Comparison of ENCODE assay signal across 8 mouse cellular contexts in the genomic region with DNA sequence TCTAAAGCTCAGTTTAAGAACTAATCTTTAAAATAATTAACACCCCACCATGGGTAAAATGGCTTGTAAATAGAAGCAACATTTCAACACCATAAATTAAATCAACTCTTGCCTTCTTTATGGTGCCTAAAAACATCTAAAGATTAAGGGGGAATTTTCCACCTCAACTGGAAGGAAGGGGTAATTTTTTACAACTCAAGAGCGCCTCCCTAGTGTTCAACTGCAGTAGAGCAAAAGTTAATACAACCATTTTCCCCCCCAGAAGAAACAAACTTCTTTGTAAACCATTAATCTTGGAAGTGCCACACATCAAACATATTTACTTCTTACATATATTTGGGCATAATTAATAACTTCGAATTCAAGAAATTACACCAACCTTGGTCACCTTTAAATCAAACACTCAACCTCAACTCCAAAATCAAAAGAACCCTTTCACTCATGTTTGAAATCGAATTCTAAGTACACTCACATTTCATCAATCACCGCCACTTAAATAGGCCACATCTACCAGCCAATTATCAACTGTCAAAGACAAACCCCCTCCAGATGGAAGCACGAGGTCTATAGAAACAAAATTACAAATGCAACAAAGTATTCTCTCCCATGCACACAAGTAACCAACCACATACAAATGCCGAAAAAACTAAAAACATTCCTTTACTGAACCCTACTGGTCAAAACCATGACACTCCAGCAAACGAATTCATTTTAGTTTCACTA. TPM values are rescaled to one million over a fixed set of nuclear protein-coding genes. Genes with fewer than 3 reads are reported as not detected.
DNase-seq lines count a peak whose midpoint lies in the region; ATAC-seq and TF ChIP-seq lines count a peak whose summit lies in the region.

No protein-coding gene starts in this region.

- no peak overlapping the region for H3K9ac ChIP-seq in lung, embryonic 14.5 days
- H3K9ac ChIP-seq in limb, embryonic 13.5 days = no peak overlapping the region
- no peak overlapping the region for H3K9ac ChIP-seq in neural tube, embryonic 15.5 days (replicated peaks)

- H3K4me2 ChIP-seq in lung, embryonic 14.5 days = peak overlapping the region; percentile 53
- H3K4me2 ChIP-seq in limb, embryonic 13.5 days (replicated peaks) = peak overlapping the region; percentile 61
- peak overlapping the region; percentile 61 for H3K4me2 ChIP-seq in neural tube, embryonic 15.5 days

- no peaks in the 10 kb centered on the region for H3K27me3 ChIP-seq in lung, embryonic 14.5 days (ENCODE audit: insufficient read depth, low read length)
- H3K27me3 ChIP-seq in limb, embryonic 13.5 days = no peaks in the 10 kb centered on the region
- no peaks in the 10 kb centered on the region for H3K27me3 ChIP-seq in neural tube, embryonic 15.5 days (replicated peaks)

- peaks cover 5% of the 10 kb centered on the region; the same call in 1 of the 2 replicates for H3K4me1 ChIP-seq in lung, embryonic 14.5 days (ENCODE audit: insufficient read depth)
- peaks cover 17% of the 10 kb centered on the region for H3K4me1 ChIP-seq in limb, embryonic 13.5 days
- H3K4me1 ChIP-seq in neural tube, embryonic 15.5 days = peaks cover 13% of the 10 kb centered on the region

- WGBS in lung, embryonic 14.5 days = 65% methylated on average over 7 of the region's 7 CpGs
- 75% methylated on average over 7 of the region's 7 CpGs for WGBS in limb, embryonic 13.5 days
- WGBS in neural tube, embryonic 15.5 days = 72% methylated on average over 7 of the region's 7 CpGs

- H3K36me3 ChIP-seq in lung, embryonic 14.5 days (ENCODE audit: insufficient read depth) = peaks cover 40% of the 10 kb centered on the region
- peaks cover 18% of the 10 kb centered on the region for H3K36me3 ChIP-seq in limb, embryonic 13.5 days
- H3K36me3 ChIP-seq in neural tube, embryonic 15.5 days = 0 out of 2 replicates have a peak, but pooled peaks cover 3% of the 10 kb centered on the region

- no peak for ATAC-seq in cerebellum, adult (ENCODE audit: insufficient number of reproducible peaks, low FRiP score, low TSS enrichment)
- no peak for ATAC-seq in lung, embryonic 14.5 days (ENCODE audit: insufficient read depth)
- no peak for ATAC-seq in limb, embryonic 13.5 days (ENCODE audit: low FRiP score, low read depth)
- ATAC-seq in neural tube, embryonic 15.5 days (ENCODE audit: low FRiP score) = no peak

- peak; percentile 47 for TF ChIP-seq CTCF in lung, embryonic 14.5 days (IDR thresholded peaks at IDR 0.05; ENCODE audit: low read depth)

- peak overlapping the region; percentile 57 for H3K4me3 ChIP-seq in lung, embryonic 14.5 days (ENCODE audit: low read depth, low read length)
- H3K4me3 ChIP-seq in limb, embryonic 13.5 days = peak overlapping the region; percentile 74; the same call in 1 of the 2 replicates
- H3K4me3 ChIP-seq in neural tube, embryonic 15.5 days (replicated peaks) = 0 out of 2 replicates have a peak overlapping the region, but pooled peaks have one; percentile 55

- no peaks in the 10 kb centered on the region for H3K9me3 ChIP-seq in lung, embryonic 14.5 days (ENCODE audit: low read depth, low read length)
- no peaks in the 10 kb centered on the region for H3K9me3 ChIP-seq in limb, embryonic 13.5 days
- H3K9me3 ChIP-seq in neural tube, embryonic 15.5 days (replicated peaks) = no peaks in the 10 kb centered on the region

- H3K27ac ChIP-seq in lung, embryonic 14.5 days (ENCODE audit: low read depth) = peak overlapping the region; percentile 100
- H3K27ac ChIP-seq in limb, embryonic 13.5 days = peak overlapping the region; percentile 58; the same call in 1 of the 2 replicates
- H3K27ac ChIP-seq in neural tube, embryonic 15.5 days (replicated peaks) = no peak overlapping the region

- DNase-seq in cerebellum, adult 8-10 months = peak; percentile 8
- peak; percentile 11 for DNase-seq in lung, embryonic 14.5 days
- no peak for DNase-seq in lung, postnatal 14 days
- DNase-seq in layer of hippocampus, postnatal 14 days (ENCODE audit: low spot score in 2 of 2) = no peak
- no peak for DNase-seq in right cerebral cortex, postnatal 10 days (ENCODE audit: low spot score in 2 of 2)

RNA-seq across cellular contexts. Expression of a gene that starts 0.7 kb away (rescaled TPM):
- 58.7 and 62.1 TPM in 2 replicates for polyA plus RNA-seq in lung, embryonic 14.5 days (2014; fragmentation: Nextera tagmentation; extraction: Ambion mirVana)
- 62.5 and 66.3 TPM in 2 replicates for polyA plus RNA-seq in limb, embryonic 13.5 days (2015; fragmentation: Nextera tagmentation; extraction: Ambion mirVana)
- polyA plus RNA-seq in neural tube, embryonic 15.5 days (2015; fragmentation: Nextera tagmentation; extraction: Ambion mirVana) = 31.2 and 39.3 TPM in 2 replicates
- 10 to 100 TPM; 47.2 to 49.8 TPM for total RNA-seq in layer of hippocampus, postnatal 14 days (2021)

Comparison
In these comparisons a context has a peak if more than half of its experiments do, and no peak if none do; other contexts are left out.
1. DNase-seq: peak in cerebellum, adult 8-10 months (single experiment) and lung, embryonic 14.5 days (single experiment); none in lung, postnatal 14 days (single experiment), layer of hippocampus, postnatal 14 days (0 of 2) and right cerebral cortex, postnatal 10 days (0 of 2).
2. Peak in every context shown above with its lines, with median percentiles within 50 percentile points of each other: H3K4me2 ChIP-seq and H3K4me3 ChIP-seq.